Mouse (Mus musculus): ENCODE measurements around the gene Nuak2.

DNA sequence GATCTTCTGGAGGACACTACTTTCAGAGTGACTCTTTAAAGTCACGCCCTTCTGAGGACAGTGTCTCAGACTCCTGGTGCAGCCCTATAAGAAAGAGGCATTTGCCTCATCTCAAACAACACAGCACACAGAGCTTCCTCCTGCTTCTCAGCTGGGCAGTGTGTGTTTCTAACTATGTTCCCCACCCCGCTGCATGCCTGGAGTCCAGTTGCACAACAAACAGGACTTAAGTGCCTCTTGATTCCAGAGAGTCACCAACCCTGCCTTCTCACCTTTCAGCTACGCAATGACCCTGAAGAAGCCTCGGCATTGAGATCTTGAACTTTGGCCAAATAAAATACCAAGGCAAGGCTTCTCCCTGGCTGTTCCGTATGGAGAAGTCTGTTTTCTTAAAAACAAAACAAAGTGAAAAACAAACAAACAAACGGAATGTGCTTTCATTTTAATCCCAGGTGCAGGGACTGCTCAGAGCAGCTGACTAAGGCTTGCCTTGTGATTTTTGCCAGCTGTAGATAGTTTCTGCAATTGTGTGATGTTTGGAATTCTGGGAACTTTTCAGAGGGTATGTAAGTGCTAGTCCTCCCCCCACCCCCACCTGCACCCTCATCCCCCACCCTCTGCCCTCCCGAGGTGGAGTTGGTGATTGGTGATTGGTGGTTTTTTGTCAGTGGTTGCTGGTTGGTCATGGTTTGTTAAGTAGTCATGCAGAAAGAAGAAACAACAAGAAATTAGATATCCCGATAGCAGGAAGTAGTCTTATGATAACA lies 49.0 kb upstream of the Nuak2 start:
- TF ChIP-seq CTCF (IDR thresholded peaks at IDR 0.05; ENCODE audit: low read depth) (no peak), EP300 (IDR thresholded peaks at IDR 0.05; ENCODE audit: low read depth) (no peak)
